Mouse (Mus musculus): ENCODE measurements around the gene Gm7347. TPM values are rescaled to one million over a fixed set of nuclear protein-coding genes. Genes with fewer than 3 reads are reported as not detected.
"Not testable (repeated sequence)": the region's sequence is repeated elsewhere in the genome, so short reads cannot be mapped to it uniquely, and the experiment has no call there.

The Gm7347 gene
- polyA plus RNA-seq (2012; rRNA removed) = not detected in 2 replicates

- not testable (repeated sequence) for H3K36me3 ChIP-seq (ENCODE audit: control insufficient read depth, insufficient read depth, low read length); DNase-seq (ENCODE audit: low read depth in 1 of 2, low spot score in 2 of 2); H3K4me3 ChIP-seq (ENCODE audit: extremely low read depth, insufficient read depth, insufficient read length); H3K4me1 ChIP-seq (ENCODE audit: control insufficient read depth, insufficient read depth, insufficient read length); H3K27me3 ChIP-seq (ENCODE audit: control insufficient read depth, insufficient read depth, low read length); H3K27ac ChIP-seq (ENCODE audit: insufficient read depth, low read length)
- no CpG with 5 or more reads among the region's 2 CpGs for WGBS
Observed at GRCm38 (mm10) chr5:26058481-26058880, at the start of gene Gm7347. Gene Gm7347, minus strand, starts transcription at chr5:26058581.

GRCm38 (mm10) chr5:26105262-26105661 is 46.9 kb upstream of the Gm7347 start, which contains the start of gene 5031410I06Rik:
Gene 5031410I06Rik, minus strand, starts transcription at chr5:26105362.
- H3K4me1 ChIP-seq (ENCODE audit: control insufficient read depth, insufficient read depth, insufficient read length); DNase-seq (ENCODE audit: low read depth in 1 of 2, low spot score in 2 of 2); H3K4me3 ChIP-seq (ENCODE audit: extremely low read depth, insufficient read depth, insufficient read length); H3K27me3 ChIP-seq (ENCODE audit: control insufficient read depth, insufficient read depth, low read length); H3K27ac ChIP-seq (ENCODE audit: insufficient read depth, low read length); H3K36me3 ChIP-seq (ENCODE audit: control insufficient read depth, insufficient read depth, low read length): not testable (repeated sequence)
- WGBS = no CpG with 5 or more reads among the region's 3 CpGs

GRCm38 (mm10) chr5:26089191-26089590 is 30.8 kb upstream of the Gm7347 start, which contains the start of gene Gm10471:
Gene Gm10471, minus strand, starts transcription at chr5:26089291.
- WGBS = 67% methylated on average over 1 of the region's 1 CpGs

GRCm38 (mm10) chr5:26079023-26079422 is 20.6 kb upstream of the Gm7347 start:
- not testable (repeated sequence) for H3K27me3 ChIP-seq (ENCODE audit: control insufficient read depth, insufficient read depth, low read length); H3K4me1 ChIP-seq (ENCODE audit: control insufficient read depth, insufficient read depth, insufficient read length); DNase-seq (ENCODE audit: low read depth in 1 of 2, low spot score in 2 of 2)

More at GRCm38 (mm10) chr5:26089191-26089590, 30.8 kb upstream of the Gm7347 start, which contains the start of gene Gm10471:
- H3K27me3 ChIP-seq (ENCODE audit: control insufficient read depth, insufficient read depth, low read length); H3K4me1 ChIP-seq (ENCODE audit: control insufficient read depth, insufficient read depth, insufficient read length); H3K27ac ChIP-seq (ENCODE audit: insufficient read depth, low read length); H3K36me3 ChIP-seq (ENCODE audit: control insufficient read depth, insufficient read depth, low read length); H3K4me3 ChIP-seq (ENCODE audit: extremely low read depth, insufficient read depth, insufficient read length); DNase-seq (ENCODE audit: low read depth in 1 of 2, low spot score in 2 of 2): not testable (repeated sequence)

GRCm38 (mm10) chr5:26070716-26071115 is 12.3 kb upstream of the Gm7347 start:
- H3K27ac ChIP-seq (ENCODE audit: insufficient read depth, low read length) = no peak overlapping the region
- no peak for DNase-seq (ENCODE audit: low read depth in 1 of 2, low spot score in 2 of 2)
- WGBS = 87% methylated on average over 24 of the region's 24 CpGs
- H3K4me1 ChIP-seq (ENCODE audit: control insufficient read depth, insufficient read depth, insufficient read length) = no peaks in the 10 kb centered on the region
- H3K27me3 ChIP-seq (ENCODE audit: control insufficient read depth, insufficient read depth, low read length) = no peaks in the 10 kb centered on the region
- no peak for TF ChIP-seq POLR2A (IDR thresholded peaks at IDR 0.05; ENCODE audit: low read depth, low read length)
- no peak for TF ChIP-seq CTCF (IDR thresholded peaks at IDR 0.05; ENCODE audit: extremely low read depth, insufficient read depth, insufficient read length, insufficient replicate concordance)
- H3K4me3 ChIP-seq (ENCODE audit: extremely low read depth, insufficient read depth, insufficient read length) = no peak overlapping the region
- no peaks in the 10 kb centered on the region for H3K36me3 ChIP-seq (ENCODE audit: control insufficient read depth, insufficient read depth, low read length)

More at GRCm38 (mm10) chr5:26079023-26079422, 20.6 kb upstream of the Gm7347 start:
- not testable (repeated sequence) for H3K27ac ChIP-seq (ENCODE audit: insufficient read depth, low read length); H3K36me3 ChIP-seq (ENCODE audit: control insufficient read depth, insufficient read depth, low read length); H3K4me3 ChIP-seq (ENCODE audit: extremely low read depth, insufficient read depth, insufficient read length)

GRCm38 (mm10) chr5:26039458-26039857 is 18.9 kb downstream of the Gm7347 start, which contains the start of gene Speer4a:
Gene Speer4a, minus strand, starts transcription at chr5:26039558.
- H3K27me3 ChIP-seq (ENCODE audit: control insufficient read depth, insufficient read depth, low read length); H3K27ac ChIP-seq (ENCODE audit: insufficient read depth, low read length); H3K36me3 ChIP-seq (ENCODE audit: control insufficient read depth, insufficient read depth, low read length); H3K4me1 ChIP-seq (ENCODE audit: control insufficient read depth, insufficient read depth, insufficient read length); H3K4me3 ChIP-seq (ENCODE audit: extremely low read depth, insufficient read depth, insufficient read length); DNase-seq (ENCODE audit: low read depth in 1 of 2, low spot score in 2 of 2): not testable (repeated sequence)
- 65% methylated on average over 2 of the region's 2 CpGs for WGBS

GRCm38 (mm10) chr5:26022816-26023215 is 35.6 kb downstream of the Gm7347 start, which contains the start of gene Gm5862:
Gene Gm5862, minus strand, starts transcription at chr5:26022916.
- H3K27me3 ChIP-seq (ENCODE audit: control insufficient read depth, insufficient read depth, low read length); H3K4me3 ChIP-seq (ENCODE audit: extremely low read depth, insufficient read depth, insufficient read length); H3K4me1 ChIP-seq (ENCODE audit: control insufficient read depth, insufficient read depth, insufficient read length); H3K36me3 ChIP-seq (ENCODE audit: control insufficient read depth, insufficient read depth, low read length); DNase-seq (ENCODE audit: low read depth in 1 of 2, low spot score in 2 of 2); H3K27ac ChIP-seq (ENCODE audit: insufficient read depth, low read length): not testable (repeated sequence)
- no CpG with 5 or more reads among the region's 3 CpGs for WGBS

GRCm38 (mm10) chr5:26007697-26008096 is 50.7 kb downstream of the Gm7347 start:
- 59% methylated on average over 7 of the region's 7 CpGs for WGBS
- not testable (repeated sequence) for H3K36me3 ChIP-seq (ENCODE audit: control insufficient read depth, insufficient read depth, low read length); H3K4me1 ChIP-seq (ENCODE audit: control insufficient read depth, insufficient read depth, insufficient read length); H3K27me3 ChIP-seq (ENCODE audit: control insufficient read depth, insufficient read depth, low read length); H3K4me3 ChIP-seq (ENCODE audit: extremely low read depth, insufficient read depth, insufficient read length); DNase-seq (ENCODE audit: low read depth in 1 of 2, low spot score in 2 of 2); H3K27ac ChIP-seq (ENCODE audit: insufficient read depth, low read length)

- H3K27me3 ChIP-seq (ENCODE audit: control insufficient read depth, insufficient read depth, low read length); H3K4me1 ChIP-seq (ENCODE audit: control insufficient read depth, insufficient read depth, insufficient read length); H3K27ac ChIP-seq (ENCODE audit: insufficient read depth, low read length); H3K4me3 ChIP-seq (ENCODE audit: extremely low read depth, insufficient read depth, insufficient read length); H3K36me3 ChIP-seq (ENCODE audit: control insufficient read depth, insufficient read depth, low read length); DNase-seq (ENCODE audit: low read depth in 1 of 2, low spot score in 2 of 2): not testable (repeated sequence)
- WGBS = 28% methylated on average over 45 of the region's 45 CpGs
Observed at GRCm38 (mm10) chr5:26006937-26007695, 51.3 kb downstream of the Gm7347 start.

GRCm38 (mm10) chr5:26004698-26005097 is 53.7 kb downstream of the Gm7347 start, which contains the start of gene Gm1979:
Gene Gm1979, minus strand, starts transcription at chr5:26004798.
- not testable (repeated sequence) for H3K4me3 ChIP-seq (ENCODE audit: extremely low read depth, insufficient read depth, insufficient read length); H3K27me3 ChIP-seq (ENCODE audit: control insufficient read depth, insufficient read depth, low read length); DNase-seq (ENCODE audit: low read depth in 1 of 2, low spot score in 2 of 2); H3K4me1 ChIP-seq (ENCODE audit: control insufficient read depth, insufficient read depth, insufficient read length); H3K36me3 ChIP-seq (ENCODE audit: control insufficient read depth, insufficient read depth, low read length); H3K27ac ChIP-seq (ENCODE audit: insufficient read depth, low read length)
- 82% methylated on average over 1 of the region's 2 CpGs for WGBS

Data from spleen, adult 2 months (tissue).